Mouse (Mus musculus) testis, adult 10 weeks (tissue): ENCODE measurements around the gene Trmt6. TPM values are rescaled to one million over a fixed set of nuclear protein-coding genes. Genes with fewer than 3 reads are reported as not detected.

Experiments used
- polyA plus RNA-seq: library from polyadenylated mRNA; stranded (reverse); fragments of 350-450 nt; fragmentation: Illumina TruSeq; extraction: RNeasy Lipid Tissue Mini Kit (QIAGEN cat#74804); gene quantifications from one replicate; pipeline ENCODE4 v1.2.3, GENCODE M21; 2014; ENCODE audit warnings: low read depth, low replicate concordance

Trmt6 gene
- 25.7 TPM for polyA plus RNA-seq

DNA sequence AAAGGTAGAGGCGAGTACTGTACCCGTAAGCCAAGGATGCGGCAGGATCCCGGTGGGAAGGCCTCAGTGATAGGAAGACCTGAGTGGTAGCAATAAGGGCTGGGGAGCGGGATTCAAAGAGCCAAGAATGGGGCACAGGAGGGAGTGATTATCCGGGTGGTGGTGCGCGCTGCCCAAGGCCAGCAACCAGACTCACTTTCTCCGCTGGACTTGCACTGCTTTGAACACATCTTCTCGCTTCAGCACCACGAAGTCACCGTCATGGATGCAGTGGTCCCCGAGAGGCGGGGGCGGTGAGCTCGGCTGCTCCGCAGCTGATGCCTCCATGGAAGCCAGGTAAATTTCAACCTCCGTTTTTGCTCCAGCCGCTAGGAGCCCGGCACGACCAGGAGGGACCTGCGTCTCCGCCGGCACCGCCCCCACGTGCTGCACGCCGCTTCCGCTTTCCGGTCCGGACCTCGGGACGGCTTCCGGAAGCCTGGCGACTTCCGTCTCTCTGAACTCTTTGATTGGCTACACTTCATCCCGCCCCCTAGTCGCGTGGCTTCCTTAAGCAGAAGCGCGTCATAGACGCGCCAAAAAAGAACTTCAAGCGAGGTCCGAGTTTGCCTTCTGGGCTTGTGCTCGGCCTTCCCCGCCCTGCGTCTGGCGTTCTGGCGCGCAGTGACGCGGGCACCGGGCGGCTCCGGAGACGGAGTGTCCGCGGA, at the start of gene Trmt6, which contains the start of gene Mcm8:
TSS of gene Trmt6 (minus strand) at position 448 of the 707 bp plus-strand sequence.
TSS of gene Mcm8 (plus strand) at position 534 of the 707 bp plus-strand sequence.

DNA sequence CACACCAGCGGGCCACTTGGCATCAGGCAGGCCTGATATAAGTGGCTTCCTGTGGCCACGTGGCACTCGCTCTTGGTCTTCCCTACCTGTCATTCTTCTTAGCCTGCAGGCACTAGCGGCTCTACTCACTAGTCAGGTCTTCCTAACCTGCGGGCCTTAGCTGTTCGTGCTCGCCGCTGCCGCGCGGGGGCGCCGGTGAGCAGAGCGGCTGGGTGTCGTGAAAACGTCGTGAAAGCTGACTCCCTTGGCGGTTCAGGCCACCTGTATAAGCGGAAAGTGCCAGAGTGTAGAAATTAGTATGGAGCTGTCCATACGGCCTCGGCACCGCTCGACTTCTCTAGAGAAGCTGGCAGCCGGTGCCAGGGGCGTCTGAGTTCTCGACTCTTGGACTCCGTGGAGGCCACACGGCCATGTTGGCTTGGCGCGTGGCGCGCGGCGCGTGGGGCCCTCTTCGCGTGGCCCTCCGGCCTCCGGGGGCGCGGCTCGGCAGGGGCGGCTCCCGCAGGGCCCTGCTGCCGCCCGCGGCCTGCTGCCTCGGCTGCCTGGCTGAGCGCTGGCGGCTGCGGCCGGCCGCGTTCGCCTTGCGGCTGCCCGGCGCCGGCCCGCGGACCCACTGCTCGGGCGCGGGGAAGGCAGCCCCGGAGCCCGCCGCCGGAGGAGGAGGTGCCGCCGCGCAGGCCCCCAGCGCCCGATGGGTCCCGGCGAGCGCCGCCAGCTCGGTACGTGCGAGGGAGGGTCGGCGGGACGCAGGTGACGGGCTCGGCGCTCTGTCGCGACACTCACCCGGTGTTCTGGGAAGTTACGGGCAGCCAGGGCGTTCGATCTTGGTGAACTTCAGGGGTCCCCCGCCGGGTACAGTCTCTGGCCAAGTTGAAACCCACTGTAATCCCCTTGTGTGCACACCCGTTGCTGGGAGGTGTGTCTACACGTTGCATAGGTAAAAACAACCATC, 30.8 kb upstream of the Trmt6 start, which contains the start of gene Crls1:
TSS of gene Crls1 (plus strand) at position 260 of the 952 bp plus-strand sequence.

DNA sequence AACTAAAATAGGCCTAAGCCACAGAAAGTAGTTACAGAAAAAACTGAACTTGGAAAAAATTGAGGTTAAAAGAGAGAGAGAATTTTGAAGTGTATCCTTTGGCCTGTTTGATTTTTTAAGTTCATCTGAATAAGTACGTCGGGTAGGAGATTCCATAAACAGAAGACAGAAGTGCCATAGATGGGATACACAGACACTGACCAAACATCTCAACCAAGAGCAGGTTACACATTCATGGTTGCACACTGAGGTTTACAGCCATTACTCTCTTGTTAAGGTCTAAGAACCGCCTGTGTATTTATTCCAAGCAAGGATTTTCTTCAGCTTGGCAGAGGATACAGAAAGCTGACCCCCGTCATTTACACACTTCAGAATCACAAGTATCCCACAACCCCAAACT, 34.9 kb downstream of the Trmt6 start, which contains the start of gene Chgb:
TSS of gene Chgb (plus strand) at position 301 of the 400 bp plus-strand sequence.

Other genes starting within 250 kb of the Trmt6 start
- gene Gpcpd1, start 228.3 kb downstream of the Trmt6 start, polyA plus RNA-seq, result 103 TPM
- 1.6 TPM for gene Shld1, start 129.1 kb downstream of the Trmt6 start, polyA plus RNA-seq
- gene Chgb, start 34.8 kb downstream of the Trmt6 start, polyA plus RNA-seq, result 5.7 TPM
- gene Mcm8, start 86 bp upstream of the Trmt6 start, polyA plus RNA-seq, result 12.1 TPM
- gene Crls1, start 30.6 kb upstream of the Trmt6 start, polyA plus RNA-seq, result 367 TPM
- 3.5 TPM for gene Lrrn4, start 64.8 kb upstream of the Trmt6 start, polyA plus RNA-seq
- 0.06 TPM for gene Fermt1, start 129.9 kb upstream of the Trmt6 start, polyA plus RNA-seq